Mouse (Mus musculus): ENCODE results near the gene Pcca. TPM values are rescaled to one million over a fixed set of nuclear protein-coding genes. Genes with fewer than 3 reads are reported as not detected.

Gene Pcca
- polyA plus RNA-seq, 1 experiment from 2014 or later = 26.4 TPM

GRCm38 (mm10) chr14:122675661-122676060 is 141.5 kb downstream of the Pcca start:
- Histone ChIP-seq H3K36me3 (no peaks in the 10 kb centered on the region), H3K9me3 (replicated peaks) (no peaks in the 10 kb centered on the region), H3K27me3 (no peaks in the 10 kb centered on the region), H3K4me1 (replicated peaks) (no peaks in the 10 kb centered on the region), H3K9ac (no peak overlapping the region), H3K4me3 (no peak overlapping the region), H3K27ac (no peak overlapping the region), H3K4me2 (no peak overlapping the region)
- 73% methylated on average over 3 of the region's 3 CpGs for WGBS
- no peak for ATAC-seq (replicated peaks; ENCODE audit: insufficient number of reproducible peaks, insufficient read depth, low FRiP score, low read depth)

GRCm38 (mm10) chr14:122683645-122684044 is 149.5 kb downstream of the Pcca start:
- 77% methylated on average over 1 of the region's 1 CpGs for WGBS
- Histone ChIP-seq H3K4me3 (no peak overlapping the region), H3K27ac (no peak overlapping the region), H3K9me3 (replicated peaks) (no peaks in the 10 kb centered on the region), H3K27me3 (no peaks in the 10 kb centered on the region), H3K9ac (no peak overlapping the region), H3K4me1 (replicated peaks) (peaks cover 3% of the 10 kb centered on the region; the same call in 1 of the 2 replicates), H3K36me3 (no peaks in the 10 kb centered on the region), H3K4me2 (no peak overlapping the region)
- no peak for ATAC-seq (replicated peaks; ENCODE audit: insufficient number of reproducible peaks, insufficient read depth, low FRiP score, low read depth)

- Histone ChIP-seq H3K36me3 (no peaks in the 10 kb centered on the region), H3K27me3 (no peaks in the 10 kb centered on the region), H3K4me3 (no peak overlapping the region), H3K9ac (no peak overlapping the region), H3K27ac (no peak overlapping the region), H3K4me1 (replicated peaks) (peaks cover 5% of the 10 kb centered on the region; the same call in 1 of the 2 replicates), H3K4me2 (no peak overlapping the region), H3K9me3 (replicated peaks) (no peaks in the 10 kb centered on the region)
- ATAC-seq (replicated peaks; ENCODE audit: insufficient number of reproducible peaks, insufficient read depth, low FRiP score, low read depth) = no peak
- 75% methylated on average over 4 of the region's 4 CpGs for WGBS
Measured at GRCm38 (mm10) chr14:122684250-122684649, 150.1 kb downstream of the Pcca start.

- Histone ChIP-seq H3K4me3 (no peak overlapping the region), H3K4me2 (no peak overlapping the region), H3K27me3 (no peaks in the 10 kb centered on the region), H3K4me1 (replicated peaks) (peaks cover 7% of the 10 kb centered on the region; the same call in 1 of the 2 replicates), H3K9me3 (replicated peaks) (no peaks in the 10 kb centered on the region), H3K9ac (no peak overlapping the region), H3K36me3 (no peaks in the 10 kb centered on the region), H3K27ac (no peak overlapping the region)
- no peak for ATAC-seq (replicated peaks; ENCODE audit: insufficient number of reproducible peaks, insufficient read depth, low FRiP score, low read depth)
- WGBS = 22% methylated on average over 2 of the region's 2 CpGs
Measured at GRCm38 (mm10) chr14:122684811-122685210, 150.7 kb downstream of the Pcca start.

GRCm38 (mm10) chr14:122687398-122687797 is 153.3 kb downstream of the Pcca start:
- H3K36me3 ChIP-seq = no peaks in the 10 kb centered on the region
- H3K4me1 ChIP-seq (replicated peaks) = peaks cover 7% of the 10 kb centered on the region; the same call in 1 of the 2 replicates
- no peak overlapping the region for H3K4me2 ChIP-seq
- no peaks in the 10 kb centered on the region for H3K27me3 ChIP-seq
- H3K9ac ChIP-seq = no peak overlapping the region
- H3K4me3 ChIP-seq = no peak overlapping the region
- no peaks in the 10 kb centered on the region for H3K9me3 ChIP-seq (replicated peaks)
- WGBS = 55% methylated on average over 7 of the region's 7 CpGs
- ATAC-seq (replicated peaks; ENCODE audit: insufficient number of reproducible peaks, insufficient read depth, low FRiP score, low read depth) = peak; percentile 58; the same call in 1 of the 2 replicates
- no peak overlapping the region for H3K27ac ChIP-seq

- Histone ChIP-seq H3K36me3 (no peaks in the 10 kb centered on the region), H3K4me1 (replicated peaks) (peaks cover 7% of the 10 kb centered on the region; the same call in 1 of the 2 replicates), H3K9ac (no peak overlapping the region), H3K4me2 (no peak overlapping the region), H3K27ac (no peak overlapping the region), H3K4me3 (no peak overlapping the region), H3K9me3 (replicated peaks) (no peaks in the 10 kb centered on the region), H3K27me3 (no peaks in the 10 kb centered on the region)
- WGBS = 82% methylated on average over 4 of the region's 4 CpGs
- no peak for ATAC-seq (replicated peaks; ENCODE audit: insufficient number of reproducible peaks, insufficient read depth, low FRiP score, low read depth)
Measured at GRCm38 (mm10) chr14:122688378-122688777, 154.3 kb downstream of the Pcca start.

GRCm38 (mm10) chr14:122689136-122689815 is 155.2 kb downstream of the Pcca start:
- H3K4me3 ChIP-seq = no peak overlapping the region
- H3K4me2 ChIP-seq = no peak overlapping the region
- H3K27me3 ChIP-seq = no peaks in the 10 kb centered on the region
- H3K36me3 ChIP-seq = no peaks in the 10 kb centered on the region
- no peak for ATAC-seq (replicated peaks; ENCODE audit: insufficient number of reproducible peaks, insufficient read depth, low FRiP score, low read depth)
- WGBS = 66% methylated on average over 17 of the region's 17 CpGs
- H3K9ac ChIP-seq = no peak overlapping the region
- H3K9me3 ChIP-seq (replicated peaks) = no peaks in the 10 kb centered on the region
- peaks cover 7% of the 10 kb centered on the region; the same call in 1 of the 2 replicates for H3K4me1 ChIP-seq (replicated peaks)
- H3K27ac ChIP-seq = no peak overlapping the region

- Histone ChIP-seq H3K4me3 (no peak overlapping the region), H3K9ac (no peak overlapping the region), H3K27ac (no peak overlapping the region), H3K4me1 (replicated peaks) (peaks cover 7% of the 10 kb centered on the region; the same call in 1 of the 2 replicates), H3K27me3 (no peaks in the 10 kb centered on the region), H3K36me3 (no peaks in the 10 kb centered on the region), H3K9me3 (replicated peaks) (no peaks in the 10 kb centered on the region), H3K4me2 (no peak overlapping the region)
- 84% methylated on average over 1 of the region's 1 CpGs for WGBS
- ATAC-seq (replicated peaks; ENCODE audit: insufficient number of reproducible peaks, insufficient read depth, low FRiP score, low read depth) = no peak
Measured at GRCm38 (mm10) chr14:122691555-122691954, 157.4 kb downstream of the Pcca start.

- Histone ChIP-seq H3K4me3 (no peak overlapping the region), H3K27me3 (no peaks in the 10 kb centered on the region), H3K9ac (no peak overlapping the region), H3K9me3 (replicated peaks) (no peaks in the 10 kb centered on the region), H3K27ac (no peak overlapping the region), H3K36me3 (no peaks in the 10 kb centered on the region), H3K4me1 (replicated peaks) (no peaks in the 10 kb centered on the region), H3K4me2 (no peak overlapping the region)
- ATAC-seq (replicated peaks; ENCODE audit: insufficient number of reproducible peaks, insufficient read depth, low FRiP score, low read depth) = no peak
- WGBS = 58% methylated on average over 1 of the region's 1 CpGs
Measured at GRCm38 (mm10) chr14:122700333-122700732, 166.2 kb downstream of the Pcca start.

GRCm38 (mm10) chr14:122713793-122714192 is 179.7 kb downstream of the Pcca start:
- H3K4me3 ChIP-seq = no peak overlapping the region
- H3K36me3 ChIP-seq = no peaks in the 10 kb centered on the region
- ATAC-seq (replicated peaks; ENCODE audit: insufficient number of reproducible peaks, insufficient read depth, low FRiP score, low read depth) = no peak
- H3K9ac ChIP-seq = no peak overlapping the region
- H3K9me3 ChIP-seq (replicated peaks) = no peaks in the 10 kb centered on the region
- no peaks in the 10 kb centered on the region for H3K4me1 ChIP-seq (replicated peaks)
- no peak overlapping the region for H3K27ac ChIP-seq
- 90% methylated on average over 5 of the region's 5 CpGs for WGBS
- H3K27me3 ChIP-seq = no peaks in the 10 kb centered on the region
- H3K4me2 ChIP-seq = no peak overlapping the region

- H3K4me2 ChIP-seq = no peak overlapping the region
- no peak overlapping the region for H3K4me3 ChIP-seq
- no peak overlapping the region for H3K27ac ChIP-seq
- ATAC-seq (replicated peaks; ENCODE audit: insufficient number of reproducible peaks, insufficient read depth, low FRiP score, low read depth) = no peak
- no peaks in the 10 kb centered on the region for H3K9me3 ChIP-seq (replicated peaks)
- H3K36me3 ChIP-seq = no peaks in the 10 kb centered on the region
- no peaks in the 10 kb centered on the region for H3K27me3 ChIP-seq
- H3K9ac ChIP-seq = no peak overlapping the region
- 73% methylated on average over 1 of the region's 1 CpGs for WGBS
- no peaks in the 10 kb centered on the region for H3K4me1 ChIP-seq (replicated peaks)
Measured at GRCm38 (mm10) chr14:122714911-122715310, 180.8 kb downstream of the Pcca start.

- no peaks in the 10 kb centered on the region for H3K36me3 ChIP-seq
- no peaks in the 10 kb centered on the region for H3K4me1 ChIP-seq (replicated peaks)
- H3K4me3 ChIP-seq = no peak overlapping the region
- ATAC-seq (replicated peaks; ENCODE audit: insufficient number of reproducible peaks, insufficient read depth, low FRiP score, low read depth) = no peak
- H3K9ac ChIP-seq = no peak overlapping the region
- no peak overlapping the region for H3K27ac ChIP-seq
- H3K9me3 ChIP-seq (replicated peaks) = no peaks in the 10 kb centered on the region
- no peak overlapping the region for H3K4me2 ChIP-seq
- H3K27me3 ChIP-seq = no peaks in the 10 kb centered on the region
Measured at GRCm38 (mm10) chr14:122716057-122716456, 181.9 kb downstream of the Pcca start.

Measured in heart, embryonic 15.5 days (tissue).